Mouse (Mus musculus) neural tube, embryonic 10.5 days (tissue): ENCODE results near the gene Hes2.

Experiments used
- DNase-seq: peaks from one replicate; pipeline ENCODE4 v3.0.0-alpha.2; 2017; ENCODE audit warnings: low spot score; ENCODE audit errors: extremely low spot score

The Hes2 gene

DNA sequence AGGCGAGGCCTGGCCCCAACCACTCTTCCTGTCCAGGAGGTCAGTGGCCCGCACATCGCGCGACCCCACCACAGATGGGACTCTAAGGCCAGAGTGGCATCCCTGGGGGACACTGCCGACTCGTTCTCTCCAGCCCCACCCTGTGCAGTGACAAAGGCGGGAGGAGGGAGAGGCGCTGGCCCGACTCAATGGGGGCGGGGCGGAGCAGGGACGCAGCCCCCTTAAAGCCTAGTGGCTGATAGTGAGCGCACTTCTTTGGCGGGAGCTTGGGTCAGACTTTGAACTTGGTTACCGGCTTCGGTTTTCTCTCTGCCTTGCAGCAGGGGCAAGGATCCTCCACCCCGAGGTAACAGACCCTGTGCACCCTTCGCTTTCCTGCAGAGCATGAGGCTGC is 615 bp downstream of the Hes2 start:
- no peak for DNase-seq

DNA sequence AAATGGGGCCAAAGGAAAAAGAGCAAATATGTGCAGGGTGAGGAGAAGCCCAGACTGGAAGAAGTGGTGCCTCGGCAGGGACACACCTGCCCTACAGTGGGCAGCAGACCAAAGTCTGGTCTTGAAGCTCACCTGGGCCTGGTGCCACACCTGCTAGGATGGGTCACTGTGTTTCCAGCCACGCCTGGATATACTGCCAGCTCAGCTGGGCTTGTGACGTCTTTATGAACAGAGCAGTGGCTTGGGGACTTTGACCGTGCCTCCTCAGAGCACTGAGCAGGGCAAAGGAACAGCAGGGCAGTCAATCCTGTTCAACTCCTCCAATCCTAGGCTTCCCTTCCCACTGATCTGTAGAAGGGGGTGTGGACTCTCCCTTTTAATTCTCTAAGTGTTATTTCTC is 2.1 kb downstream of the Hes2 start:
- DNase-seq = no peak

DNA sequence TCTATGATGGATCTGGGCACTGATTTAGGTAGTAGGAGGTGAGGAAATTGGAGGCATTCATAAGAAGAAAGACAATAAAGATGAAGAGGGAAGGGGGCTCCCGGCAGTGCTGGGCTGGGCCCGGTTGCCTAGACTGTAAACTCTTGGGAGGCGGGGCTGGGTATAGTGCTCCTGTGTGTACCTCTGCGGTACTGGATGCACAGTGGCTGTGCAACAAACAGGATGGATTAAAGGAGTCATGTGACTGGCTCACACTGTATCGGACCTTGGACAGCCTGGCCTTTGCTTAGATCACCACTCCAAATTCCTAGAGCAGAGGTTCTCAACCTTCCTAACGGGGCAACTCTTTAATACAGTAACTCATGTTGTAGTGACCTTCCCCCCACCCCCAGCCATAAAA is 2.9 kb downstream of the Hes2 start:
- DNase-seq = no peak

DNA sequence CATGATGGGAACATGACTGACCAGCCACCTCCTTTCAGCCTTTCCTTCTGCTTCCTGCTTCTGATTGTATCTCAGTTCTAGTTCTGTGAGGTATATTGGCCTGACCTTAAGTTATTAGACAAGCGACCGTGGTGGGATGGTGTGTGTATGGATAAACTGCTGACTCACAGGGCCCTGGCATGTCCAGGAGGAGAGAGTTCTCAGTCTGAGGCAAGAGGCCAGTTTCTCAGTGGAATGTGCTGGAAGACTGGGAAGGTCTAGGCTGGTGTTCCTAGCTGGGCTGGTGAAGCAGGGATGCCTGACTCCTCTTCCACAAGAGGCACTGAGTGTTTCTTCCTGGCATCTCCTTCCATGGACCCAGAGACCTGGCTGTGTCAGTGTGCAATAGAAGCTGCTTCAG is 4.1 kb downstream of the Hes2 start:
- no peak for DNase-seq

DNA sequence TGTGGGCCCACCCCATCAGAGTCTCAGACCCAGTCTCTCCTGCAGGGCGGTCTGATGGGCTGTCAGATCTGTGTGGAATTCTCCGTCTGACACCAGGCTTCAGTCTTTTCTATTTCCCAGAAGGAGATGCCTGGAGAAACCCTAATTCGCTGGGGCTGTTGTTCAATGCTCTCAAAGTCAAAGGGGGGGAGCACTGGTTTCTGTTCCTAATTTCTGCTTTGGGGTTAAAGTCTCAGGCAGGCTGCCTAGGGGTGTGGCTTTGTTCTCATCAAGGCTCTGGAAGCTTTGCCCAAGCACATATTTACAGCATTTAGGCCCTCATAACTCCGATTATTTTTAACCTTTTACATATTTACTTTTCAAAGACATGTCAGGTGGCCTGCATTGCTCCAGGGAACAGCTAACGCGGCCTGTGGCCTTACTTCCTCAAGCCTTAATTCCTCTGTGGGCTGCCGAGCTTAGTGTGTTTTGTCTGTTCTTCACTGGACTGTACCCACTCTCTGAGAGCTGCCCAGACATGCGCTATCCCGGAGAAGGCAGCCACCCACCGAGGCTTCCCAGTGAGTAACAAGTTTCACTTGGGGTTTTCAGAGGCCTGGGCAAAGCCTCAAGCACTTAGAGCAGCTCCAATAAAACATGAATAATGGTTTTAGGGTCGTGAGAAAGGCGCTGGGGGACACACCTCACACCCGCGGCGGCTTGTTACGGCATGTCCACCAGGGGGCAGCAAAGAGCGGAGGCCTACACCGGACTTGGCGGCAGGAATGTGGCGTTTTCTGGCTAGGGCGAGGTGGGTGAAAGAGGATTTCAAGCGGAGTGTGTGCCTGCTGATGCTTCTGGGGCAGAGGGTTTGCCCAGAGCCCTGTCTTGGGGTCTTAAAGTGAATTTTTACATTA is 6.6 kb downstream of the Hes2 start:
- peak; percentile 79 for DNase-seq

DNA sequence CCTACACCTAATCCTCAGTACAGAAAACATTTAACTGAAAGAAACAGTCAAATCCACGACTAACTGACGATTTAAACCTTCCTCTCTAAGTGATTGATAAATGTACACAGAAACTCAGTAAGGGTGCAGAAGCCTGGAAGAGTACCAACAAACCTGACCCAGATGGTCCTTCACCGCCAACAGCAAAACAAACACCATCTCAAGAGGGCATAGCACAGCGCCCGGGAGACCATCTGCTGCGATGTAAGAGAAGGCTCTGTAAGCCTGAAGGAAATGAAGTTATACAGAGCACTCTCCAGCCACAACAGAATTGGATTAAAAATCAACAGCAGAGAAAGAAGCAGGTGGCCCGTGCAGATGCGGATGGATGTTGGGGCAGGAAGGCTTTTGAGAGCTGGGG is 9.4 kb downstream of the Hes2 start:
- no peak for DNase-seq

DNA sequence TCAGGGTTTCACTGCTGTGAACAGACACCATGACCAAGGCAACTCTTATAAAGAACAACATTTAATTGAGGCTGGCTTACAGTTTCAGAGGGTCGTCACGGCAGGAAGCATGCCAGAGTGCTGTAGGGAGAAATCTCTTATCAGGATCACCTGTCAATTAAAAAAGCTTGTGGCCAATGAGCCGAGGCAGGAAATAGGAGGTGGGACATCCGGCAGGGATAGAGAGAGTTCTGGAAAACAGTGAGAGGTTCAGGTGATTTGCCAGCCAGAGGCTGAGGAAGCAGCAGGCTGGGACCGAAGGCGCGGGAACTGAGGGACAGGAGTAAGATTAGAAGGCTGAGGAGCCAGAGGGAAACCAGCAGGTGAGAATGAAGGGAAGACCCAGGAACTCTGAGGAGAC is 10.4 kb downstream of the Hes2 start:
- no peak for DNase-seq

DNA sequence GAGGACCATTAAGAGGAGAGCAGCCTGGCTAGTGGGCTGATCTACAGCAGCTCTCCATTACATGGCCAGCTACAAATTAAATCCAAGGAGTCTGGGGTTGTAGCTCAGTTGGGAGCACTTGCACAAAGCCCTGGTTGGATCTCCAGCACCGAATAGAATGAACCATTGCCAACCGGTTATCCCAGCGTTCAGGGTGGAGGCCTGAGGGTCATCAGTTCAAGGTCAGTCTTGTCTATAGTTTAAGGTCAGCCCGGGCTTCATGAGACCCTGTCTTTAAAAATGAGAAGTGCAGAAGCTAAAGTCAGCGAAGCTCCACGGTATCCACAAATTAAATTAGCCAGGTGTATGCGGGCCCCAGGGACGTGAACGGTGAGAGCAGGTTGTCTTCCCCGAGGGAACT is 11.6 kb downstream of the Hes2 start:
- no peak for DNase-seq

DNA sequence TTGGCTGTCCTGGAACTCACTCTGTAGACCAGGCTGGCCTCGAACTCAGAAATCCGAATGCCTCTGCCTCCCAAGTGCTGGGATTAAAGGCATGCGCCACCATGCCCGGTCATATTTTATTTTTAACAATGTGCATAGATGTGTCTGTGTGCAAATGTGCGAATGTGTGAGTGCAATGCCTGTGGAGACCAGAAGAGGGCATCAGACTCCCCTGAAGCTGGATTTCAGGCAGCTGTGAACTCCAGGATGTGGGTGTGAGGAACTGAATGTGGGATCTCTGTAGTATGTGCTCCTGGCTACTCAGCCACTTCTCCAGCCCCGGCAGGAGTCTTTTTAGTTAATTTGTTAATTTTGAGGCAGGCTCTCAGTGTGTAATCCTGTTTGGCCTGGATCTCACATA is 12.9 kb downstream of the Hes2 start:
- DNase-seq = no peak

DNA sequence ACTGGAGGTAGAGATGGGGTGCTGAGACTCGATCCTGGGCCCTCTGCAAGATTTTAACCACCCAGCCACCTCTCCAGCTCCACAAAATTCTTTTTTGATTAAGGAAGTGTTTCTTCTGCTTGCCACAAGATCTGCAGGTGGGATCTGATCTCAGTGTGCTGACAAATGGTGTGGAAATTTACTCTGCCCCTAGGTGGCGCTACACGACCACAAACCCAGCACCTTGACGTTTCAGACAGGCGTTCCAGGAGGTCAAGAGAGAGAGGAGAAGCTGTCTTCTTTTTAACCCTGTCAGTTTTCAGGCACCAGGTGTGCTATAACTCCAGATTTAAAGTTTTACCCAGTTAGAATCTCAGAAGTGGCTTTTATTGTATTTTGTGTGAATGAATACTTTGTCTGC is 14.4 kb downstream of the Hes2 start:
- DNase-seq = peak; percentile 83

DNA sequence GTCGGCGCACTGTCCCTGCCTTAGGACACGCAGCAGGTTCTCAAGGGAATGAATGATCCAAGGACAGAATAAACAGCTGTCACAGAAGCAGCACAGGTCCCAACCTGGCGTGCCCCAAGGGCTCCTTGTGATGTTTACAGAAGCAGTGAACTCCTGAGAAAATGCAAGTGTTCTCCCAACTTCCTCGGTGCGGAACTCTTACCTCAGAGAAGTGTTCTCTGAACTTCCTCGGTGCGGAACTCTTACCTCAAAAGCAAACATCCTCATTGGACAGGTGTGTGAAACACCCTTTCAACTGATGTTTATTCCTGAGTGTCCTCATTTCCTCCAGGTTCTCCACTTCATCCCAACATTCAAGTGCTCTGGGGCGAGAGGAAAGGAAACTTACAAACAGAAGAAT is 15.3 kb downstream of the Hes2 start:
- no peak for DNase-seq

DNA sequence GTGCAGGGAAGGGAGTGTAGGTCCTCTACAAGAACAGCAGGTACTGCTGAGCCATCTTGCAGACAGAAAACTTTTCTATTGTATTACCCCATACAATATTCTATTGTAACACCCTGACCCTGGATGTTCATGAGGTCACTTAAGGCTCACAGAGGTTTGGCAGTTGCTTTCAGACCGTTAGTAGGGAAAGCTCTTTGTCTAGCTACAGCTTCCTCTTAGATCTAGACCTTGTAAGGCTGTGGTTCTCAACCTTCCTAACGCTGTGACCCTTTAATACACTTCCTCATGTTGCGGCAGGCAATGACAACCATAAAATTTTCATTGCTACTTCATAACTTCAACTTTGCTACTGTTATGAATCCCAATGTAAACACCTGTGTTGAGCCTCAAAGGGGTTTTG is 18.0 kb downstream of the Hes2 start:
- DNase-seq = no peak

DNA sequence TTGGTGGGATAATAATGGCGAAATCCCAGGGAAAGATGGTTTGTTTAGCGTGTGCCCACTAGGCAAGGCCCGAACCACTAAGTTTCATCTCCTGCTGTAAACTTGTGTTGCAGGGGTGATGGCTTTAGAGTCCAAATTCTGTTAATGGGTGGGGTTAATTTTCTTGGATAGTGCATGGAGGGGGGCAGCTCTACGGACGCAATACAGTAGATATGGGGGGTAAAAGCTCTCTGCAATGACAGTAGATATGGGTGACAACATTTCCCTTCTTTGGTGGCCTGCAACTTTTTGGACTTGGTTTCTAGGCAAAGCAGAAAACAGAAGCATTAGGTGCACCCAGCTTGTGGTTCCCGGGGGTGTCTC is 18.5 kb downstream of the Hes2 start:
- DNase-seq = no peak

DNA sequence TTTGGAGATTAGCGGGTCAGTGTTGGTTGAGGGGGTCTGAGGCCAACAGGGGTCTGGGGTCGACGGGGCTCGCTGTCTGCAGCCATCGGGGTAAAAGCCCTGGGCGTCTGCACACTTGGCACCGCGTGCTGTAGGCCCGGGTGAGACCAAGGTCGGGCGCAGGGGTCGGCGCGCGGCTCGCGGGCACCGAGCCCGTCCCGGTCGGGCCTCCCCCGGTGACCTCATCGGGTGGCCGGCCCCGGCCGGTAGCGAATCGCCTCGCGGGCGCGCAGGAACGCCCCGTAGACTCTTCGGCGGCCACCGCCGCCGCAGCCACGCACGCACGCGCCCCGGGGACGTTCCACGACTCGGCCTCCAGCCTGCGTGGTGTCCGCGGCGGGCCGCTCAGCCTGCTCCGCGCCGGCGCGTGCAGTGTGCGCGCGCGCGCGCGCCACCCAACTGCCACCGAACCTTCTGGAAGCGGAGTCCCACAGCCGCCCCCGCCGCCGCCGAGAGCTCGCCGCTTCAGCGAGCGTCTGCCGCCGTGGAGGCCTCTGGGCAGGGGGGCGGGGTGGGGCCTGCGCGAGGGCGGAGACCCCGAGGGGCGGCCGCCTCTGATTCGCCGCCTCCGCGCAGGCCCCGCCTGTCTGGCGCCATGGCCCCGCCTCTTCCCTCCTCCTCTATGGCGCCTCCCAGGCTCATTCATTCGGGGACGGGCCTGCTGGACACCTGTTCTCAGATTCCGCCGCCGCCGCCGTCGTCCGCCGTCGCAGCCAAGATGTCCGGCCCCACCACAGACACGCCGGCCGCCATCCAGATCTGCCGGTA is 19.1 kb downstream of the Hes2 start, which contains the start of gene Acot7:
Gene Acot7, plus strand, starts transcription at position 598 of the 807 bp plus-strand sequence.
- peak; percentile 93 for DNase-seq

DNA sequence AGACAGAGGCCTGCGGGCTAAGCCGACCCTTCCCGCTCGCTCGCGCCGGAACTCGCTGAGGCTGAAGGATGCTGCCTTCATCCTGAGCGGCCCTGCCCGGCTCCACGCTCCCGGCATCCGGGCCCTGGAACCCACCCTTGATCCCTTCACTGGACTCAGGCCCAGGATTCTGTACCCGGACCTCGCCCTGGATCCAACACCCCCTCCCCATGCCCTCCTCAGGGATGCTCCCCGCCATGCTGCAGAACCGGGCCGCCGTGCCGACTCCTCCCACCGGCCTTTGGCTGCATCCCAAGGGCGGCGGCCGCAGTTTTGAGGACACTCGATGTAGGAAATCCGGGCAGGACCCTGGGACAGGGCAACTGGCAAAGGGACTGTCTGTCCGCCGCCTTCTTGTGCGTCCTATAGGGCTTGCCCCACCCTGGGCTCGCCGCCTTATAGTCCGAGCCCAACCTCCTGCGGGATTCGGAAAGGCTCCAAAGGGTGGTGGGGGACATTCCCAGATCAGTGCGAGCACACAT is 19.7 kb downstream of the Hes2 start:
- no peak for DNase-seq

DNA sequence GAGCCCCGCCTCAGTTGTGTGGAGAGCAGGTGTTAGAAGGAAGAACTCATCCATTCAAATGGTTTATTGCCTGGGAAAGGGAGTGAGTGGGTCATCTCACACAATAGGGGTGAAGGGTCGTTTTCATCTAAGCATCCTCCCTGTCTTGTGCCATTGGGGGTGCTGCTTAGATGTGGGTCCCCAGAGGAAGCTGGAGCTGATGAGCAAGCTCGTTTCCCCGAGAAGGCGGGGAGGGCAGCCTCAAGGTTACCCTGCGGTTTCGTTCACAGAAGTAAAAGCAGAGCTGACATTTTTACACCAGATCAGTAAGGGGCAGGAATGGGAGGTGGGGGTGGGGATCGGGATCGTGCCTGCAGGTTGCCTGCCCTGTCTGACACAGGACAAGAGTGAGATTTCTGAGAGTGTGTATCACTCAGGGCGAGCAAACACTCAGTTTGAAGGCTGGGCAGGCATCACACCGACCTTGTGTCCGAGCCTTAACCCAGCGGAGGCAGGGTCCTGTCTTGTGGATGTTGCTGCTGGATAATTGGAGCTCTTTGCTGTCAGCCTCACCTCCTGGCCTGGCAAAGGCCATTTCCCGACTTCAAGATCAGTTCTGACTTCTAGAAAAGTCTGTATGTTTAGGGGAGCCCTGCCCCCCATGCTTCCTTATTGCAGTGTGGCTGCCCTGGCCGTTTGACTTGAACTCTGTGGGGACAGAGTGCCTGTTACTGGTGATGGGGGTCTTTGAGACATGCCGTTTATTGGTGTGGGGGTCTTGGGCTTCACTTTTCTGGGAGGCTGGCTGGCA is 20.4 kb downstream of the Hes2 start:
- DNase-seq = no peak

DNA sequence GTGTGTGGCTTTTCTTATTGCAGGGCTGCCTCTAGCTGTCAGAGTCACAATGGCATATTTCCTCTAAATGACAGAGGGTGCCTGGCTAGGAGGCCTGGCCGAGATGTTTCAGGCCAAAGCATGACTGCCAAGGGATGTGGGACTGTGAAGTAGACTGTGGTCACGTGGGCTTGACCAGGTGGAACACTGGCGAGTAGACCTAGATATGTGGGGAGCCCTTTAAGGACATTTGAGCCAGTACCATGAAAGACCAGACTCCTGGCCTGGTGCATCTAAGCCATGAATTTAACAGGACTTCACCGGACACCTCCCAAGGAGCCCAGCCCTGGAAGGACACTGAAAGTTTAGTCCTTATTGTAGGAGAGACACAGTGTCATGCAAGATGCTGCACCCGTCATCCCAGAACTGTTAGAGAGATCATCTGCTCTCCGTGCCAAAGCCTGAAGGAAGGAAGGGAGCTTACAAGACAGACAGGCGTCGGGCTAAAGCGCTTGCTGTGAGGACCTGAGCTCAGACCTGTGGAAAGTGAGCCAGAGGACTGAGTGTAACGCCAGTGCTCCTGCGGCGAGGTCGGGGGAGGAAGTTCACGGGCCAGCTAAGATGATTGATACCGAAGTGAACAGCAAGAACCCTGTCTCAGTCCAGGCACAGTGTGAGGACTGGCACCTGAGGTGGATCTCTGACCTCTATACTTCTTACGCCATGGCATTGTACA is 21.4 kb downstream of the Hes2 start:
- no peak for DNase-seq

DNA sequence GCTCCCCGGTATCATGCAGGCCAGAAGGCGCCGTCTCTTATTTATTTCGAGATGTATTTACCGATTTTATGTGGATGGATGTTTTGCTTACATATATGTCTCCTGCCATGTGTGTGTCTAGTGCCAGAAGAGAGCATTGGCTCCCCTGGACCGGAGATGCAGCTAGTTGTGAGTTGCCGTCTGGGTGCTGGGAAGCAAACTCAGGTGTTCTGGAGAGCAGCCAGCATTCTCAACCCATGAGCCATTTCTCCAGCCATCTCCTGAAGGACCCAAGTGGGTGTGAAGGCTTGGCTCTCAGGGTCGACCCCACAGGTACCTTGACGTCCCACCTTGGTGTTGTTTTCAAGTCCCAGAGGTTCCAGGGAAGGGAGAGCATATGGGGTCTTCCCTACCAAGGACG is 23.5 kb downstream of the Hes2 start:
- no peak for DNase-seq

DNA sequence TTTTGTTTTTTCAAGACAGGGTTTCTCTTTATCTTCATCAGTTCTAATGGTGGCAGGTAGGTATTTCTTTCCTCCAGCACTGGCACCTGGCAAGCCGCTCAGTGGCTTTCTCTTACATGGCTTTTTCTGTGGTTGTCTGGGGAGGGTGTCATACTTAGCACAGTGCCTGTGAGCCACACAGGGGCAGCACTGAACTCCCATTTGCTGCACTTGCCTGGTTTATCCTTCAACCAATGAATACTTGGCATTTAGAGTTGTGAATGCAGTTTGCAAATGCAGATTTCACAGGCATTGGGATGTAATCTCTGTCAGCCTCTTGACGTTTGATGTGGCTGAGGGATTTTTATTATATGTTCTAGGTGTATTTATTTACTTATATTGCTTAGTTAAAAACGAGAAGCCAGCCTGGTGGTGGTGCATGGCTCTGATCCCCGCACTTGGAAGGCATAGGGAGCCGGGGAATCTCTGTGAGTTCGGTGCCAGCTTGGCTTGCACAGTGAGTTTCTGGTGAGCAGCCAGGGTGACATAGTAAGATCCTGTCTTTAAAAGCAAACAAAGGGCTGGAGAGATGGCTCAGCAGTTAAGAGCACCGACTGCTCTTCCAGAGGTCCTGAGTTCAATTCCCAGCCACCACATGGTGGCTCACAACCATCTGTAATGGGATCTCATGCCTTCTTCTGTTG is 25.8 kb downstream of the Hes2 start:
- DNase-seq = no peak

DNA sequence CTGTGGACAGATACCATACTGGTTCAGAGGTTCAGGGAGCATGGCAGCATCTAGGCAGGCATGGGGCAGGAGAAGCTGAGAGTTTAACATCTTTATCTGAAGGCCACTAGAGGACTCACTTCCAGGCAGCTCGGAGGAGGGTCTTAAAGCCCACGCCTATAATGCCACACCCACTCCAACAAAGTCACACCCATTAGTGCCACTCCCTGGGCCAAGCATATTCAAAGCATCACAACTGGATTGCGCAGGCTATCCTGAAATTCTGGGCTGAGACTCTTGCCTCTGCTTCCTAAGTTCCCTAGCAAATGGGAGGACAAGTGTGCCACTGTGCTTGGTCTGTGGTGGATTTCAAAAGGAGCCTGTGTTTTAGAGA is 26.5 kb downstream of the Hes2 start:
- no peak for DNase-seq
